Comparison of ENCODE assay signal across 8 mouse cellular contexts in genomic region chr11:19010396-19010811, GRCm38 (mm10). TPM values are rescaled to one million over a fixed set of nuclear protein-coding genes. Genes with fewer than 3 reads are reported as not detected.
DNase-seq lines count a peak whose midpoint lies in the region; ATAC-seq and TF ChIP-seq lines count a peak whose summit lies in the region.

No protein-coding gene starts in this region.

- peaks cover 32% of the 10 kb centered on the region for H3K4me1 ChIP-seq in embryonic facial prominence, embryonic 15.5 days
- peaks cover 63% of the 10 kb centered on the region for H3K4me1 ChIP-seq in hindbrain, embryonic 12.5 days
- H3K4me1 ChIP-seq in midbrain, postnatal 0 days (ENCODE audit: insufficient read depth, low read length): no peaks in the 10 kb centered on the region

- no peak for ATAC-seq in embryonic facial prominence, embryonic 15.5 days (ENCODE audit: insufficient number of reproducible peaks, low FRiP score, low TSS enrichment, low read depth)
- ATAC-seq in hindbrain, embryonic 12.5 days (ENCODE audit: low FRiP score): peak; percentile 36
- ATAC-seq in midbrain, postnatal 0 days (ENCODE audit: low FRiP score): no peak
- ATAC-seq in granulocyte monocyte progenitor cell, adult 5-6 weeks (replicated peaks; ENCODE audit: poor library complexity, severe bottlenecking): no peak
- ATAC-seq in megakaryocyte progenitor cell, adult 5-6 weeks (replicated peaks; ENCODE audit: poor library complexity): no peak

- DNase-seq in urinary bladder, postnatal 25 days (ENCODE audit: low spot score): peak; percentile 30
- DNase-seq in urinary bladder, adult 18-20 months (ENCODE audit: low spot score in 2 of 2): no peak
- DNase-seq in midbrain, postnatal 0 days (ENCODE audit: low spot score): no peak
- DNase-seq in left cerebral cortex, postnatal 14 days (ENCODE audit: low spot score in 2 of 2): no peak

- WGBS in embryonic facial prominence, embryonic 15.5 days: 38% methylated on average over 14 of the region's 14 CpGs
- 5% methylated on average over 14 of the region's 14 CpGs for WGBS in hindbrain, embryonic 12.5 days
- 30% methylated on average over 14 of the region's 14 CpGs for WGBS in midbrain, postnatal 0 days

- H3K9ac ChIP-seq in embryonic facial prominence, embryonic 15.5 days: no peak overlapping the region
- peak overlapping the region; percentile 79 for H3K9ac ChIP-seq in hindbrain, embryonic 12.5 days
- H3K9ac ChIP-seq in midbrain, postnatal 0 days (replicated peaks; ENCODE audit: low read length, poor library complexity, severe bottlenecking): no peak overlapping the region

- intact Hi-C loops in left cerebral cortex, postnatal 14 days (cut with DNase I): loop anchor here (10.0 kb wide), 1 partner anchor 1736 kb away; no protein-coding TSS in a partner anchor

- peak overlapping the region; percentile 7; the same call in 1 of the 2 replicates for H3K4me3 ChIP-seq in embryonic facial prominence, embryonic 15.5 days (replicated peaks)
- peak overlapping the region; percentile 76 for H3K4me3 ChIP-seq in hindbrain, embryonic 12.5 days
- H3K4me3 ChIP-seq in midbrain, postnatal 0 days (ENCODE audit: low read depth, low read length): no peak overlapping the region

- peak overlapping the region; percentile 32; the same call in 1 of the 2 replicates for H3K4me2 ChIP-seq in embryonic facial prominence, embryonic 15.5 days (replicated peaks)
- H3K4me2 ChIP-seq in hindbrain, embryonic 12.5 days (replicated peaks): peak overlapping the region; percentile 85
- H3K4me2 ChIP-seq in midbrain, postnatal 0 days (ENCODE audit: low read depth, low read length, poor library complexity, severe bottlenecking): peak overlapping the region; percentile 35

- H3K36me3 ChIP-seq in embryonic facial prominence, embryonic 15.5 days: no peaks in the 10 kb centered on the region
- peaks cover 6% of the 10 kb centered on the region; the same call in 1 of the 2 replicates for H3K36me3 ChIP-seq in hindbrain, embryonic 12.5 days
- H3K36me3 ChIP-seq in midbrain, postnatal 0 days (ENCODE audit: insufficient read depth, low read length): no peaks in the 10 kb centered on the region

- peaks cover 34% of the 10 kb centered on the region for H3K27me3 ChIP-seq in embryonic facial prominence, embryonic 15.5 days
- no peaks in the 10 kb centered on the region for H3K27me3 ChIP-seq in hindbrain, embryonic 12.5 days
- no peaks in the 10 kb centered on the region for H3K27me3 ChIP-seq in midbrain, postnatal 0 days (ENCODE audit: insufficient read depth, low read length)

- no peak overlapping the region for H3K27ac ChIP-seq in embryonic facial prominence, embryonic 15.5 days (replicated peaks)
- peak overlapping the region; percentile 100 for H3K27ac ChIP-seq in hindbrain, embryonic 12.5 days
- H3K27ac ChIP-seq in midbrain, postnatal 0 days (ENCODE audit: low read depth, low read length): no peak overlapping the region

- no peaks in the 10 kb centered on the region for H3K9me3 ChIP-seq in embryonic facial prominence, embryonic 15.5 days (replicated peaks)
- no peaks in the 10 kb centered on the region for H3K9me3 ChIP-seq in hindbrain, embryonic 12.5 days (replicated peaks)
- H3K9me3 ChIP-seq in midbrain, postnatal 0 days (ENCODE audit: low read length): no peaks in the 10 kb centered on the region

- TF ChIP-seq CTCF in midbrain, postnatal 0 days (IDR thresholded peaks at IDR 0.05): no peak

RNA-seq across cellular contexts. Expression of gene Meis1, which starts 8.4 kb away (rescaled TPM):
- 48.3 and 52.1 TPM in 2 replicates for polyA plus RNA-seq in embryonic facial prominence, embryonic 15.5 days (2015; fragmentation: Nextera tagmentation; extraction: Ambion mirVana)
- polyA plus RNA-seq in hindbrain, embryonic 12.5 days (2016; fragmentation: Nextera tagmentation; extraction: Ambion mirVana): 173 and 204 TPM in 2 replicates
- 28.6 and 40.1 TPM in 2 replicates for total RNA-seq in midbrain, postnatal 0 days (2014; rRNA removed)
- polyA plus RNA-seq in midbrain, postnatal 0 days (2015; fragmentation: Nextera tagmentation; extraction: Ambion mirVana): 16.1 and 18.8 TPM in 2 replicates
- total RNA-seq in left cerebral cortex, postnatal 14 days (2021): 1 to 10 TPM; 3.6 to 4.5 TPM
- 12.6 and 24.4 TPM in 2 replicates for total RNA-seq in granulocyte monocyte progenitor cell, adult 5-6 weeks (2014; fragmentation: Nextera tagmentation)
- total RNA-seq in granulocyte monocyte progenitor cell, adult 5-6 weeks (2017): 15.4 and 17.6 TPM in 2 replicates
- 12.7 and 24.6 TPM in 2 replicates for total RNA-seq in megakaryocyte progenitor cell, adult 5-6 weeks (2015)
- 13.0 and 26.3 TPM in 2 replicates for total RNA-seq in megakaryocyte progenitor cell, adult 5-6 weeks (2017)

Comparison
In these comparisons a context has a peak if more than half of its experiments do, and no peak if none do; other contexts are left out.
1. H3K4me2 ChIP-seq: peak in every context shown above with its lines; median percentile 85 in hindbrain, embryonic 12.5 days; 35 in midbrain, postnatal 0 days; 32 in embryonic facial prominence, embryonic 15.5 days.